Mouse (Mus musculus): ENCODE measurements at regions not wholly inside any gene's neighbourhood (a gene's known extent, or its start where the extent isn't known, plus 50 kb on each side); places are given as distances from the start of the nearest gene placed in this dataset.

- H3K36me3 ChIP-seq (ENCODE audit: control insufficient read depth in 1 of 2, insufficient read depth in 2 of 2, low read length in 2 of 2) = no peaks in the 10 kb centered on the region
- H3K27ac ChIP-seq (ENCODE audit: control insufficient read depth, low read depth, low read length) = no peak overlapping the region
- no peak overlapping the region for H3K4me3 ChIP-seq (ENCODE audit: control insufficient read depth in 1 of 2, insufficient read depth in 1 of 2, low read depth in 2 of 2, low read length in 2 of 2)
- H3K79me2 ChIP-seq (ENCODE audit: control insufficient read depth, insufficient read depth, low read length, poor library complexity) = no peaks in the 10 kb centered on the region
- no peaks in the 10 kb centered on the region for H3K9me3 ChIP-seq (replicated peaks; ENCODE audit: insufficient read depth, low read length)
- H3K9ac ChIP-seq (ENCODE audit: control insufficient read depth, low read depth, low read length, poor library complexity, severe bottlenecking) = no peak overlapping the region
- no peaks in the 10 kb centered on the region for H3K4me1 ChIP-seq (ENCODE audit: control insufficient read depth in 1 of 2, insufficient read depth in 2 of 2, low read length in 2 of 2)
- no peak for DNase-seq (ENCODE audit: low read depth, low spot score)
- no peak for TF ChIP-seq HCFC1 (IDR thresholded peaks at IDR 0.05; ENCODE audit: low read depth, low read length)
- TF ChIP-seq SIN3A (IDR thresholded peaks at IDR 0.05; ENCODE audit: low read length) = no peak
- TF ChIP-seq ELF1 (IDR thresholded peaks at IDR 0.05; ENCODE audit: low read depth, low read length) = no peak
- no peak for TF ChIP-seq USF2 (IDR thresholded peaks at IDR 0.05; ENCODE audit: borderline replicate concordance in 1 of 2, insufficient read depth in 1 of 2, low read depth in 1 of 2, low read length in 2 of 2)
- TF ChIP-seq TCF12 (IDR thresholded peaks at IDR 0.05; ENCODE audit: low read depth, low read length) = no peak
- no peaks in the 10 kb centered on the region for H3K27me3 ChIP-seq (ENCODE audit: control insufficient read depth in 1 of 2, insufficient read depth in 2 of 2, low read length in 2 of 2)
These were observed 63.2 kb upstream of the Adamts16 start for GRCm38 (mm10) chr13:70904834-70905233.

- no peaks in the 10 kb centered on the region for H3K9me3 ChIP-seq (replicated peaks; ENCODE audit: insufficient read depth, low read length)
- H3K4me3 ChIP-seq (ENCODE audit: control insufficient read depth in 1 of 2, insufficient read depth in 1 of 2, low read depth in 2 of 2, low read length in 2 of 2) = no peak overlapping the region
- H3K9ac ChIP-seq (ENCODE audit: control insufficient read depth, low read depth, low read length, poor library complexity, severe bottlenecking) = no peak overlapping the region
- H3K27me3 ChIP-seq (ENCODE audit: control insufficient read depth in 1 of 2, insufficient read depth in 2 of 2, low read length in 2 of 2) = no peaks in the 10 kb centered on the region
- H3K4me1 ChIP-seq (ENCODE audit: control insufficient read depth in 1 of 2, insufficient read depth in 2 of 2, low read length in 2 of 2) = no peaks in the 10 kb centered on the region
- H3K36me3 ChIP-seq (ENCODE audit: control insufficient read depth in 1 of 2, insufficient read depth in 2 of 2, low read length in 2 of 2) = no peaks in the 10 kb centered on the region
- H3K27ac ChIP-seq (ENCODE audit: control insufficient read depth, low read depth, low read length) = no peak overlapping the region
- DNase-seq (ENCODE audit: low read depth, low spot score) = no peak
- no peaks in the 10 kb centered on the region for H3K79me2 ChIP-seq (ENCODE audit: control insufficient read depth, insufficient read depth, low read length, poor library complexity)
- TF ChIP-seq TBP (IDR thresholded peaks at IDR 0.05; ENCODE audit: low read depth, low read length) (no peak), RCOR1 (IDR thresholded peaks at IDR 0.05; ENCODE audit: low read depth, low read length) (no peak), NRF1 (IDR thresholded peaks at IDR 0.05; ENCODE audit: insufficient read depth, low read depth, low read length, poor library complexity, severe bottlenecking) (no peak), SMC3 (IDR thresholded peaks at IDR 0.05; ENCODE audit: low read depth, low read length) (no peak), ZNF384 (IDR thresholded peaks at IDR 0.05; ENCODE audit: low read depth, low read length) (no peak), USF2 (IDR thresholded peaks at IDR 0.05; ENCODE audit: borderline replicate concordance in 1 of 2, insufficient read depth in 1 of 2, low read depth in 1 of 2, low read length in 2 of 2) (no peak), GABPA (IDR thresholded peaks at IDR 0.05; ENCODE audit: low read depth, low read length) (no peak)
These were observed 62.2 kb upstream of the Adamts16 start for GRCm38 (mm10) chr13:70903831-70904230.

GRCm38 (mm10) chr13:70903150-70903549 is 61.5 kb upstream of the Adamts16 start:
- Histone ChIP-seq H3K4me3 (ENCODE audit: control insufficient read depth in 1 of 2, insufficient read depth in 1 of 2, low read depth in 2 of 2, low read length in 2 of 2) (no peak overlapping the region), H3K27ac (ENCODE audit: control insufficient read depth, low read depth, low read length) (no peak overlapping the region), H3K79me2 (ENCODE audit: control insufficient read depth, insufficient read depth, low read length, poor library complexity) (no peaks in the 10 kb centered on the region), H3K9me3 (replicated peaks; ENCODE audit: insufficient read depth, low read length) (no peaks in the 10 kb centered on the region), H3K4me1 (ENCODE audit: control insufficient read depth in 1 of 2, insufficient read depth in 2 of 2, low read length in 2 of 2) (no peaks in the 10 kb centered on the region), H3K36me3 (ENCODE audit: control insufficient read depth in 1 of 2, insufficient read depth in 2 of 2, low read length in 2 of 2) (no peaks in the 10 kb centered on the region), H3K27me3 (ENCODE audit: control insufficient read depth in 1 of 2, insufficient read depth in 2 of 2, low read length in 2 of 2) (no peaks in the 10 kb centered on the region), H3K9ac (ENCODE audit: control insufficient read depth, low read depth, low read length, poor library complexity, severe bottlenecking) (no peak overlapping the region)
- DNase-seq (ENCODE audit: low read depth, low spot score) = no peak
- TF ChIP-seq TAL1 (IDR thresholded peaks at IDR 0.05; ENCODE audit: low read length) (no peak), CHD2 (IDR thresholded peaks at IDR 0.05; ENCODE audit: low read length) (no peak), E2F4 (IDR thresholded peaks at IDR 0.05; ENCODE audit: borderline replicate concordance, low read depth, low read length) (no peak), BHLHE40 (IDR thresholded peaks at IDR 0.05; ENCODE audit: borderline replicate concordance, low read depth, low read length) (no peak), POLR2A (IDR thresholded peaks at IDR 0.05; ENCODE audit: control insufficient read depth in 1 of 2, insufficient read depth in 1 of 2, low read depth in 1 of 2, low read length in 2 of 2, poor library complexity in 1 of 2) (no peak), EP300 (IDR thresholded peaks at IDR 0.05; ENCODE audit: low read depth in 1 of 2, low read length in 2 of 2) (no peak), HCFC1 (IDR thresholded peaks at IDR 0.05; ENCODE audit: low read depth, low read length) (no peak)
